Comparison of ENCODE assay signal across 12 mouse cellular contexts in the genomic region with DNA sequence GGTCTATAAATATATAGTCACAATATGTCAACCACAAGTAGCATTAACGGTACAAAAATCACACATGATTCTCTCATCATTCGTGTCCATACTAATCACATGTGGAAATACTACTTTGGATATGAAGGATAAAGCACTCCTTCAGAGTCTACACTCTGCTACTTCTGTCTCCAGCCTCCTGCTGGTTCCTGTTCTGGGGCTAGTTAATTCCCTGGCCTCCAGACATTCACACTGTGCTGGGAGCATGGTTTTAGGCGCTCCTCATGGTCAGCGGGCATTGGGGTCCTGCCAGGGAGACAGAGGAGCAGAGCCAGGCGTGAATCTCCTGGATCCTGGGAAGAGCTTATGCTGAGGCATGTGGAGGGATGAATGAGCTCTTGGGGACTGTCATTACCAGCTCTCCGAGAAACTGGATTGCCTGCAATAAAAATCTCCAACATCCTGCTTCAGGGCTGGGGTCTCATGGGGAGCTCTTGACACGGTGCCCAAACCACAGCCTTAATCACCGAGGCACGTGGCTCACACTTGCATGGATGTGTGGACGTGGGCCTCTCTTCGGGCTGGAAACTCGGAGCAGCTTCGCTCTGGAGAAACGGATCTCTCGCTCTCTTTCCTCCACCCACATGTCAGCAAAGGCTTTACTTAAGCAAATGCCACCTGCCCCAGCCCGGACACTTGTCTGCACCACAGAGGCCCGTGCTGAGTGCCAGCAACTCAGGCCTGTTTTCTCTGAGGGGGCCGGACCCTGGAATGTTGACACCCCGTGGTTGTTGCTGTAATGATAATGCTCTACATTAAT.
A peak's percentile ranks its signal among the peaks of the same experiment; 100 is the strongest.
DNase-seq lines count a peak whose midpoint lies in the region; ATAC-seq and TF ChIP-seq lines count a peak whose summit lies in the region.
"Had no signal": no experiment of that assay in that cellular context is flagged by ENCODE, and none has a peak within 500 bp of the region (broad histone marks: within the 10 kb centered on the region; RNA-seq: fewer than 3 reads in every experiment).

No protein-coding gene starts in this region.

- peak; percentile 33; the same call in 1 of the 2 replicates for ATAC-seq in frontal cortex, adult (ENCODE audit: low TSS enrichment)
- ATAC-seq in liver, embryonic 13.5 days (ENCODE audit: low read depth) = no peak
- no peak for ATAC-seq in liver, embryonic 11.5 days (replicated peaks; ENCODE audit: low FRiP score)
- ATAC-seq in neural tube, embryonic 15.5 days (ENCODE audit: low FRiP score) = peak; percentile 53
- no peak for ATAC-seq in kidney, embryonic 16.5 days (ENCODE audit: low FRiP score, low TSS enrichment)

- H3K9ac ChIP-seq in liver, embryonic 13.5 days = peak overlapping the region; percentile 39
- H3K9ac ChIP-seq in liver, embryonic 11.5 days (ENCODE audit: low read depth, low read length) = no peak overlapping the region
- peak overlapping the region; percentile 17; the same call in 1 of the 2 replicates for H3K9ac ChIP-seq in neural tube, embryonic 15.5 days (replicated peaks)
- no peak overlapping the region for H3K9ac ChIP-seq in kidney, embryonic 16.5 days (replicated peaks; ENCODE audit: low read length)
- H3K9ac ChIP-seq: neural tube, embryonic 12.5 days had no signal

- 74% methylated on average over 19 of the region's 19 CpGs for WGBS in liver, embryonic 13.5 days (ENCODE audit: insufficient replicate concordance)
- WGBS in liver, embryonic 11.5 days = 84% methylated on average over 19 of the region's 19 CpGs
- WGBS in neural tube, embryonic 15.5 days = 37% methylated on average over 19 of the region's 19 CpGs
- 83% methylated on average over 19 of the region's 19 CpGs for WGBS in lung, adult 2 months
- WGBS in kidney, embryonic 16.5 days = 58% methylated on average over 19 of the region's 19 CpGs

- TF ChIP-seq POLR2A in lung, adult 2 months (IDR thresholded peaks at IDR 0.05; ENCODE audit: borderline replicate concordance, extremely low read depth, low read depth, low read length) = no peak

- H3K4me1 ChIP-seq in liver, embryonic 13.5 days (replicated peaks) = peaks cover 65% of the 10 kb centered on the region
- H3K4me1 ChIP-seq in liver, embryonic 11.5 days (replicated peaks; ENCODE audit: control insufficient read depth, insufficient read depth, low read length) = no peaks in the 10 kb centered on the region
- H3K4me1 ChIP-seq in neural tube, embryonic 15.5 days = peaks cover 28% of the 10 kb centered on the region
- peaks cover 8% of the 10 kb centered on the region; the same call in 1 of the 2 replicates for H3K4me1 ChIP-seq in lung, adult 2 months (ENCODE audit: control insufficient read depth, insufficient read depth, low read length)
- H3K4me1 ChIP-seq in kidney, embryonic 16.5 days (ENCODE audit: insufficient read depth, low read length) = peaks cover 14% of the 10 kb centered on the region

- H3K36me3 ChIP-seq in liver, embryonic 13.5 days = no peaks in the 10 kb centered on the region
- H3K36me3 ChIP-seq in liver, embryonic 11.5 days (ENCODE audit: control insufficient read depth, insufficient read depth, low read length) = no peaks in the 10 kb centered on the region
- H3K36me3 ChIP-seq in neural tube, embryonic 15.5 days = no peaks in the 10 kb centered on the region
- H3K36me3 ChIP-seq in kidney, embryonic 16.5 days (ENCODE audit: insufficient read depth, low read length) = no peaks in the 10 kb centered on the region
- H3K36me3 ChIP-seq: neural tube, embryonic 12.5 days had no signal

- peaks cover 11% of the 10 kb centered on the region for H3K27me3 ChIP-seq in liver, embryonic 13.5 days
- no peaks in the 10 kb centered on the region; the same call in 1 of the 2 replicates for H3K27me3 ChIP-seq in liver, embryonic 11.5 days (replicated peaks; ENCODE audit: control insufficient read depth, insufficient read depth, low read length)
- H3K27me3 ChIP-seq in neural tube, embryonic 15.5 days (replicated peaks) = no peaks in the 10 kb centered on the region
- no peaks in the 10 kb centered on the region for H3K27me3 ChIP-seq in kidney, embryonic 16.5 days (ENCODE audit: insufficient read depth, low read length)

- no peak overlapping the region for H3K4me2 ChIP-seq in liver, embryonic 13.5 days
- no peak overlapping the region for H3K4me2 ChIP-seq in liver, embryonic 11.5 days
- H3K4me2 ChIP-seq in neural tube, embryonic 15.5 days = no peak overlapping the region
- no peak overlapping the region for H3K4me2 ChIP-seq in kidney, embryonic 16.5 days (replicated peaks; ENCODE audit: low read depth, low read length)
- H3K4me2 ChIP-seq: neural tube, embryonic 12.5 days had no signal

- peak overlapping the region; percentile 90 for H3K27ac ChIP-seq in liver, embryonic 13.5 days
- no peak overlapping the region for H3K27ac ChIP-seq in liver, embryonic 11.5 days (ENCODE audit: low read depth, low read length)
- no peak overlapping the region for H3K27ac ChIP-seq in neural tube, embryonic 15.5 days (replicated peaks)
- no peak overlapping the region for H3K27ac ChIP-seq in kidney, embryonic 16.5 days (ENCODE audit: low read length)
- H3K27ac ChIP-seq: neural tube, embryonic 12.5 days had no signal

- no peak overlapping the region for H3K4me3 ChIP-seq in liver, embryonic 13.5 days (replicated peaks)
- no peak overlapping the region for H3K4me3 ChIP-seq in liver, embryonic 11.5 days (ENCODE audit: low read depth, low read length)
- H3K4me3 ChIP-seq in neural tube, embryonic 15.5 days (replicated peaks) = no peak overlapping the region
- H3K4me3 ChIP-seq in lung, adult 2 months (replicated peaks; ENCODE audit: extremely low read depth, low read depth, low read length) = no peak overlapping the region
- no peak overlapping the region for H3K4me3 ChIP-seq in kidney, embryonic 16.5 days (ENCODE audit: low read length)
- H3K4me3 ChIP-seq: neural tube, embryonic 12.5 days had no signal

- no peak for TF ChIP-seq CTCF in lung, adult 2 months (IDR thresholded peaks at IDR 0.05; ENCODE audit: insufficient read depth, low read length)

- no peak for DNase-seq in frontal cortex, postnatal 25 days (ENCODE audit: low spot score in 2 of 2)
- no peak for DNase-seq in liver, embryonic 13.5 days
- DNase-seq in liver, embryonic 11.5 days (ENCODE audit: low spot score) = no peak
- peak; percentile 37 for DNase-seq in gastrocnemius, postnatal 25 days
- DNase-seq in lung, adult 2 months = no peak
- DNase-seq: adrenal gland, postnatal 14 days; cerebellum, adult 9-10 months; right cerebral cortex, postnatal 4 days had no signal

- H3K9me3 ChIP-seq in liver, embryonic 13.5 days (replicated peaks) = peaks cover 4% of the 10 kb centered on the region; the same call in 1 of the 2 replicates
- H3K9me3 ChIP-seq in liver, embryonic 11.5 days (ENCODE audit: control insufficient read depth, low read length) = no peaks in the 10 kb centered on the region
- no peaks in the 10 kb centered on the region for H3K9me3 ChIP-seq in neural tube, embryonic 15.5 days (replicated peaks)
- peaks cover 3% of the 10 kb centered on the region; the same call in 1 of the 2 replicates for H3K9me3 ChIP-seq in kidney, embryonic 16.5 days (ENCODE audit: low read length)
- H3K9me3 ChIP-seq: neural tube, embryonic 12.5 days had no signal

Comparison
In these comparisons a context has a peak if more than half of its experiments do, and no peak if none do; other contexts are left out.
1. H3K9ac ChIP-seq: peak in liver, embryonic 13.5 days (single experiment) and neural tube, embryonic 15.5 days (single experiment); none in liver, embryonic 11.5 days (single experiment) and kidney, embryonic 16.5 days (single experiment).
2. ATAC-seq: peak in frontal cortex, adult (single experiment) and neural tube, embryonic 15.5 days (single experiment); none in liver, embryonic 13.5 days (single experiment), liver, embryonic 11.5 days (single experiment) and kidney, embryonic 16.5 days (single experiment).